Mouse (Mus musculus) G1E (cell line): Measurements from ENCODE around the gene Gm20716.

Experiments
- CTCF ChIP-seq: IDR thresholded peaks from 2 replicates; pipeline ENCODE4 v1.5.1; 2012; ENCODE audit warnings: low read depth, low read length, inconsistent platforms, mixed read lengths
- TAL1 ChIP-seq: conservative IDR thresholded peaks from 2 replicates; pipeline ENCODE4 v1.6.1; 2012; ENCODE audit warnings: low read depth, low read length, inconsistent platforms, mixed read lengths

- TF ChIP-seq CTCF (0 out of 2 replicates have a peak, but pooled peaks have one; percentile 17), TAL1 (no peak)
Measured at GRCm38 (mm10) chr2:168206725-168207644, 23.2 kb downstream of the Gm20716 start, which contains the start of gene Adnp.
